Mouse (Mus musculus): Measurements from ENCODE around the gene Gm28047. TPM values are rescaled to one million over a fixed set of nuclear protein-coding genes. Genes with fewer than 3 reads are reported as not detected.

The Gm28047 gene
- polyA plus RNA-seq, 3 experiments from 2014 or later: 0.85 TPM; not detected in 2

- ATAC-seq: no peak
Observed at GRCm38 (mm10) chr15:102546677-102547427, 78.0 kb downstream of the Gm28047 start.

- ATAC-seq: no peak
Observed at GRCm38 (mm10) chr15:102546246-102546645, 78.6 kb downstream of the Gm28047 start.

- ATAC-seq: no peak
Observed at GRCm38 (mm10) chr15:102544801-102545200, 80.1 kb downstream of the Gm28047 start.

- no peak for ATAC-seq
Observed at GRCm38 (mm10) chr15:102533926-102534325, 90.9 kb downstream of the Gm28047 start.

- ATAC-seq: no peak
Observed at GRCm38 (mm10) chr15:102532106-102532900, 92.6 kb downstream of the Gm28047 start.

GRCm38 (mm10) chr15:102531586-102531985 lies 93.3 kb downstream of the Gm28047 start:
- no peak for ATAC-seq

- no peak for ATAC-seq
Observed at GRCm38 (mm10) chr15:102530566-102530965, 94.3 kb downstream of the Gm28047 start.

- ATAC-seq: no peak
Observed at GRCm38 (mm10) chr15:102528396-102528795, 96.5 kb downstream of the Gm28047 start.

- no peak for ATAC-seq
Observed at GRCm38 (mm10) chr15:102527936-102528335, 96.9 kb downstream of the Gm28047 start.

- no peak for ATAC-seq
Observed at GRCm38 (mm10) chr15:102526111-102527002, 98.5 kb downstream of the Gm28047 start.

- peak; percentile 85 for ATAC-seq
Observed at GRCm38 (mm10) chr15:102524892-102525485, 99.9 kb downstream of the Gm28047 start, which contains the start of gene Npff. TSS of gene Npff (minus strand) at chr15:102524942.

- ATAC-seq: no peak
Observed at GRCm38 (mm10) chr15:102521480-102521879, 103.4 kb downstream of the Gm28047 start.

- ATAC-seq: no peak
Observed at GRCm38 (mm10) chr15:102520416-102520815, 104.5 kb downstream of the Gm28047 start.

GRCm38 (mm10) chr15:102519211-102520141 lies 105.4 kb downstream of the Gm28047 start:
- ATAC-seq: no peak

- ATAC-seq: no peak
Observed at GRCm38 (mm10) chr15:102518859-102519201, 106.0 kb downstream of the Gm28047 start.

- peak; percentile 88 for ATAC-seq
Observed at GRCm38 (mm10) chr15:102517976-102518858, 106.7 kb downstream of the Gm28047 start, which contains the start of gene Tarbp2. TSS of gene Tarbp2 (plus strand) at chr15:102518192.

GRCm38 (mm10) chr15:102517631-102517975 lies 107.3 kb downstream of the Gm28047 start:
- ATAC-seq: no peak

- peak; percentile 2 for ATAC-seq
Observed at GRCm38 (mm10) chr15:102516728-102517404, 108.0 kb downstream of the Gm28047 start, which contains the start of gene Map3k12. TSS of gene Map3k12 (minus strand) at chr15:102517064.

GRCm38 (mm10) chr15:102516293-102516692 lies 108.6 kb downstream of the Gm28047 start:
- ATAC-seq: no peak

All from inflammation-experienced regulatory T-cells, adult 6 months (primary cell).